Mouse (Mus musculus) neural tube, embryonic 15.5 days (tissue): ENCODE measurements around the gene Ctnna3. TPM values are rescaled to one million over a fixed set of nuclear protein-coding genes. Genes with fewer than 3 reads are reported as not detected.
A peak's percentile ranks its signal among the peaks of the same experiment; 100 is the strongest.

Source experiments
- ATAC-seq: fragments of 200-750 bp; cut with Nextera tagmentation; 2 replicates; pipeline ENCODE4 v1.8.0; 2017; ENCODE audit warnings: mild to moderate bottlenecking, moderate TSS enrichment, moderate library complexity; ENCODE audit not compliant: low FRiP score
- H3K27ac ChIP-seq: fragments of 300-500 bp; sonication (generic); replicated peaks from 2 replicates; pipeline ENCODE4 v1.5.1; 2015; ENCODE audit warnings: mild to moderate bottlenecking, inconsistent platforms
- H3K27me3 ChIP-seq: fragments of 300-500 bp; sonication (generic); replicated peaks from 2 replicates; pipeline ENCODE4 v1.6.1; 2015; ENCODE audit warnings: inconsistent platforms
- H3K36me3 ChIP-seq: fragments of 300-500 bp; sonication (generic); 2 replicates; pipeline ENCODE4 v1.6.1; 2015; ENCODE audit warnings: inconsistent platforms
- H3K4me1 ChIP-seq: fragments of 300-500 bp; sonication (generic); 2 replicates; pipeline ENCODE4 v1.6.1; 2015; ENCODE audit warnings: inconsistent platforms
- H3K4me2 ChIP-seq: fragments of 300-500 bp; sonication (generic); 2 replicates; pipeline ENCODE4 v1.6.1; 2015; ENCODE audit warnings: inconsistent platforms, mild to moderate bottlenecking, moderate library complexity
- H3K4me3 ChIP-seq: fragments of 300-500 bp; sonication (generic); replicated peaks from 2 replicates; pipeline ENCODE4 v1.5.1; 2015; ENCODE audit warnings: mild to moderate bottlenecking, inconsistent platforms
- H3K9ac ChIP-seq: fragments of 300-500 bp; sonication (generic); replicated peaks from 2 replicates; pipeline ENCODE4 v1.6.1; 2015; ENCODE audit warnings: mild to moderate bottlenecking, inconsistent platforms
- H3K9me3 ChIP-seq: fragments of 300-500 bp; sonication (generic); replicated peaks from 2 replicates; pipeline ENCODE4 v1.6.1; 2016; ENCODE audit warnings: inconsistent platforms
- WGBS: fragments of 180-500 bp; shearing (Covaris S2); methylation state at CpG from one replicate; pipeline ENCODE4 v1.1.7; 2015; ENCODE audit warnings: mixed read lengths; 5-methylcytosine and 5-hydroxymethylcytosine counted together
- polyA plus RNA-seq: library from polyadenylated mRNA; unstranded; fragments of >200 nt; fragmentation: Nextera tagmentation; extraction: Ambion mirVana; gene quantifications from 2 replicates; pipeline ENCODE4 v1.2.1, GENCODE M21; 2015

Ctnna3 gene
- polyA plus RNA-seq, 1 experiment from 2014 or later, result 9.5 TPM

GRCm38 (mm10) chr10:64087521-64087920, 657.6 kb downstream of the Ctnna3 start:
- peak overlapping the region; percentile 76 for H3K4me2 ChIP-seq
- peak overlapping the region; percentile 59 for H3K4me3 ChIP-seq
- WGBS, result under 1% methylated on average over 12 of the region's 12 CpGs
- peak overlapping the region; percentile 67 for H3K27ac ChIP-seq
- no peaks in the 10 kb centered on the region for H3K36me3 ChIP-seq
- no peak for ATAC-seq
- no peaks in the 10 kb centered on the region for H3K27me3 ChIP-seq
- peaks cover 41% of the 10 kb centered on the region for H3K4me1 ChIP-seq
- peak overlapping the region; percentile 66 for H3K9ac ChIP-seq
- no peaks in the 10 kb centered on the region for H3K9me3 ChIP-seq

GRCm38 (mm10) chr10:64087936-64088773, 658.3 kb downstream of the Ctnna3 start:
- Histone ChIP-seq H3K4me2 (peak overlapping the region; percentile 76), H3K9ac (peak overlapping the region; percentile 66), H3K36me3 (no peaks in the 10 kb centered on the region), H3K27ac (peak overlapping the region; percentile 67), H3K9me3 (no peaks in the 10 kb centered on the region), H3K4me3 (peak overlapping the region; percentile 59), H3K27me3 (no peaks in the 10 kb centered on the region), H3K4me1 (peaks cover 41% of the 10 kb centered on the region)
- no peak for ATAC-seq
- 5% methylated on average over 26 of the region's 26 CpGs for WGBS

GRCm38 (mm10) chr10:64088774-64089460, 659.0 kb downstream of the Ctnna3 start:
- H3K27ac ChIP-seq, result peak overlapping the region; percentile 67
- peak overlapping the region; percentile 76 for H3K4me2 ChIP-seq
- peak overlapping the region; percentile 66 for H3K9ac ChIP-seq
- peaks cover 36% of the 10 kb centered on the region for H3K4me1 ChIP-seq
- no peaks in the 10 kb centered on the region for H3K27me3 ChIP-seq
- 29% methylated on average over 19 of the region's 19 CpGs for WGBS
- H3K9me3 ChIP-seq, result no peaks in the 10 kb centered on the region
- H3K36me3 ChIP-seq, result no peaks in the 10 kb centered on the region
- peak overlapping the region; percentile 59 for H3K4me3 ChIP-seq
- no peak for ATAC-seq

GRCm38 (mm10) chr10:64089680-64090460, 660.0 kb downstream of the Ctnna3 start, which contains the start of gene Lrrtm3:
TSS of gene Lrrtm3 (minus strand) at chr10:64090277.
- Histone ChIP-seq H3K4me2 (peak within 1 kb of the TSS; percentile 76), H3K4me3 (peak within 1 kb of the TSS; percentile 59), H3K9ac (peak within 1 kb of the TSS; percentile 66), H3K36me3 (no peaks in the 10 kb centered on the region), H3K4me1 (peaks cover 32% of the 10 kb centered on the region), H3K27ac (peak within 1 kb of the TSS; percentile 85), H3K9me3 (no peaks in the 10 kb centered on the region), H3K27me3 (no peaks in the 10 kb centered on the region)
- peak; percentile 94 for ATAC-seq
- 1% methylated on average over 22 of the region's 22 CpGs for WGBS

GRCm38 (mm10) chr10:64096532-64096931, 666.6 kb downstream of the Ctnna3 start:
- no peaks in the 10 kb centered on the region for H3K27me3 ChIP-seq
- no peak overlapping the region for H3K4me2 ChIP-seq
- no peak overlapping the region for H3K27ac ChIP-seq
- H3K9ac ChIP-seq, result no peak overlapping the region
- H3K4me3 ChIP-seq, result no peak overlapping the region
- no peaks in the 10 kb centered on the region for H3K36me3 ChIP-seq
- H3K4me1 ChIP-seq, result no peaks in the 10 kb centered on the region
- 97% methylated on average over 1 of the region's 1 CpGs for WGBS
- no peak for ATAC-seq
- no peaks in the 10 kb centered on the region for H3K9me3 ChIP-seq

GRCm38 (mm10) chr10:64115246-64115645, 685.3 kb downstream of the Ctnna3 start:
- Histone ChIP-seq H3K9ac (no peak overlapping the region), H3K27ac (no peak overlapping the region), H3K4me1 (no peaks in the 10 kb centered on the region), H3K9me3 (no peaks in the 10 kb centered on the region), H3K4me3 (no peak overlapping the region), H3K27me3 (no peaks in the 10 kb centered on the region), H3K36me3 (no peaks in the 10 kb centered on the region), H3K4me2 (no peak overlapping the region)
- ATAC-seq, result no peak
- WGBS, result 95% methylated on average over 11 of the region's 11 CpGs

- no peak for ATAC-seq
- Histone ChIP-seq H3K4me2 (no peak overlapping the region), H3K9me3 (no peaks in the 10 kb centered on the region), H3K27me3 (no peaks in the 10 kb centered on the region), H3K9ac (no peak overlapping the region), H3K4me3 (no peak overlapping the region), H3K27ac (no peak overlapping the region), H3K36me3 (no peaks in the 10 kb centered on the region), H3K4me1 (no peaks in the 10 kb centered on the region)
- WGBS, result 81% methylated on average over 3 of the region's 3 CpGs
Observed at GRCm38 (mm10) chr10:64118833-64119232, 688.9 kb downstream of the Ctnna3 start.

GRCm38 (mm10) chr10:64130397-64131150, 700.7 kb downstream of the Ctnna3 start:
- Histone ChIP-seq H3K4me3 (no peak overlapping the region), H3K27ac (no peak overlapping the region), H3K36me3 (no peaks in the 10 kb centered on the region), H3K9ac (no peak overlapping the region), H3K4me1 (peaks cover 4% of the 10 kb centered on the region; the same call in 1 of the 2 replicates), H3K27me3 (no peaks in the 10 kb centered on the region), H3K4me2 (no peak overlapping the region), H3K9me3 (no peaks in the 10 kb centered on the region)
- 45% methylated on average over 15 of the region's 15 CpGs for WGBS
- peak; percentile 70 for ATAC-seq

- Histone ChIP-seq H3K9me3 (no peaks in the 10 kb centered on the region), H3K36me3 (no peaks in the 10 kb centered on the region), H3K4me1 (peaks cover 4% of the 10 kb centered on the region; the same call in 1 of the 2 replicates), H3K9ac (no peak overlapping the region), H3K4me3 (no peak overlapping the region), H3K27ac (no peak overlapping the region), H3K27me3 (no peaks in the 10 kb centered on the region), H3K4me2 (no peak overlapping the region)
- 89% methylated on average over 3 of the region's 3 CpGs for WGBS
- no peak for ATAC-seq
Observed at GRCm38 (mm10) chr10:64133461-64133860, 703.6 kb downstream of the Ctnna3 start.

GRCm38 (mm10) chr10:64135481-64135880, 705.6 kb downstream of the Ctnna3 start:
- Histone ChIP-seq H3K36me3 (no peaks in the 10 kb centered on the region), H3K9me3 (no peaks in the 10 kb centered on the region), H3K4me3 (no peak overlapping the region), H3K9ac (no peak overlapping the region), H3K4me2 (peak overlapping the region; percentile 19; the same call in 1 of the 2 replicates), H3K4me1 (peaks cover 4% of the 10 kb centered on the region; the same call in 1 of the 2 replicates), H3K27ac (no peak overlapping the region), H3K27me3 (no peaks in the 10 kb centered on the region)
- no peak for ATAC-seq
- whole genome bisulfite sequencing, result 16% methylated on average over 7 of the region's 7 CpGs

GRCm38 (mm10) chr10:64146511-64146910, 716.6 kb downstream of the Ctnna3 start:
- Histone ChIP-seq H3K9ac (no peak overlapping the region), H3K4me1 (no peaks in the 10 kb centered on the region), H3K4me3 (no peak overlapping the region), H3K4me2 (no peak overlapping the region), H3K27me3 (no peaks in the 10 kb centered on the region), H3K36me3 (no peaks in the 10 kb centered on the region), H3K9me3 (no peaks in the 10 kb centered on the region), H3K27ac (no peak overlapping the region)
- WGBS, result 71% methylated on average over 3 of the region's 3 CpGs
- no peak for ATAC-seq
